ENCODE assay signal across 11 mouse cellular contexts in the genomic region with DNA sequence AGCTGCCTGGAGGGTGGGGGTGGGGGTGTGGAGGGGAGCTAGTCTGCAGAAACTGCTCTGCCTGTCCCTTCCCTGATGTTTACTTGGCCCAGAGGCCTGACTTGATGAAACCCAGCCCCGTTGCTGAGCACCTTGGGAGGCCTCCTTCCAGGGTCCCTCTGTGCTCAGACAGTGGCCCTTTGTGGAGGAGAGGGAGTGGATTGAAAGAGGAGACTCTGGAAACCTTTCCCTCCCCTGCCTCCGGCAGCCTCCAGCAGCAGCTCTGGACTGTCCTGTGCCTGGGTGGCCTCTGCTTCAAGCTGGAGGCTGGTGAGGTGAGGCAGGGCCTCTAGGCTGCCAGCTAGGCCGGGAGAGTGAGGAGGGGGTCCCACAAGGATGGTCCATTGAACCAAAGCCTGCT. TPM values are rescaled to one million over a fixed set of nuclear protein-coding genes. Genes with fewer than 3 reads are reported as not detected.
DNase-seq lines count a peak whose midpoint lies in the region; ATAC-seq and TF ChIP-seq lines count a peak whose summit lies in the region.
"Had no signal": no experiment of that assay in that cellular context is flagged by ENCODE, and none has a peak within 500 bp of the region (broad histone marks: within the 10 kb centered on the region; RNA-seq: fewer than 3 reads in every experiment).

No protein-coding gene starts in this region.

- no peak for TF ChIP-seq POLR2A in olfactory bulb, adult 2 months (IDR thresholded peaks at IDR 0.05; ENCODE audit: insufficient read depth, low read depth, low read length)

- peak overlapping the region; percentile 11; the same call in 1 of the 2 replicates for H3K9ac ChIP-seq in lung, embryonic 16.5 days (ENCODE audit: low read length)
- H3K9ac ChIP-seq in hindbrain, embryonic 14.5 days, result no peak overlapping the region
- no peak overlapping the region for H3K9ac ChIP-seq in liver, embryonic 11.5 days (ENCODE audit: low read depth, low read length)

- WGBS in lung, embryonic 16.5 days, result 19% methylated on average over 3 of the region's 3 CpGs
- 6% methylated on average over 3 of the region's 3 CpGs for WGBS in hindbrain, embryonic 14.5 days
- WGBS in olfactory bulb, adult 2 months, result 32% methylated on average over 3 of the region's 3 CpGs
- 26% methylated on average over 3 of the region's 3 CpGs for WGBS in liver, embryonic 11.5 days

- no peak overlapping the region for H3K4me3 ChIP-seq in lung, embryonic 16.5 days (ENCODE audit: low read length)
- H3K4me3 ChIP-seq in hindbrain, embryonic 14.5 days (replicated peaks; ENCODE audit: low read length), result no peak overlapping the region
- H3K4me3 ChIP-seq in olfactory bulb, adult 2 months (ENCODE audit: insufficient read depth, low read depth, low read length), result no peak overlapping the region
- H3K4me3 ChIP-seq in liver, embryonic 11.5 days (ENCODE audit: low read depth, low read length), result no peak overlapping the region
- H3K4me3 ChIP-seq: left cerebral cortex, adult 2 months had no signal

- H3K27ac ChIP-seq in lung, embryonic 16.5 days (ENCODE audit: low read length), result no peak overlapping the region
- H3K27ac ChIP-seq in hindbrain, embryonic 14.5 days, result no peak overlapping the region
- peak overlapping the region; percentile 25 for H3K27ac ChIP-seq in olfactory bulb, adult 2 months (ENCODE audit: insufficient read depth, low read depth, low read length)
- no peak overlapping the region for H3K27ac ChIP-seq in liver, embryonic 11.5 days (ENCODE audit: low read depth, low read length)
- H3K27ac ChIP-seq: left cerebral cortex, adult 2 months had no signal

- H3K9me3 ChIP-seq in lung, embryonic 16.5 days (ENCODE audit: control insufficient read depth, low read length), result no peaks in the 10 kb centered on the region
- H3K9me3 ChIP-seq in hindbrain, embryonic 14.5 days (ENCODE audit: control insufficient read depth, low read length), result no peaks in the 10 kb centered on the region
- no peaks in the 10 kb centered on the region for H3K9me3 ChIP-seq in liver, embryonic 11.5 days (ENCODE audit: control insufficient read depth, low read length)

- no peaks in the 10 kb centered on the region for H3K4me1 ChIP-seq in lung, embryonic 16.5 days (replicated peaks; ENCODE audit: control insufficient read depth, insufficient read depth, low read length)
- 0 out of 2 replicates have a peak, but pooled peaks cover 3% of the 10 kb centered on the region for H3K4me1 ChIP-seq in hindbrain, embryonic 14.5 days (replicated peaks; ENCODE audit: control insufficient read depth, insufficient read depth, low read length)
- H3K4me1 ChIP-seq in olfactory bulb, adult 2 months (ENCODE audit: control insufficient read depth, insufficient read depth, low read length), result peaks cover 24% of the 10 kb centered on the region
- peaks cover 4% of the 10 kb centered on the region for H3K4me1 ChIP-seq in liver, embryonic 11.5 days (replicated peaks; ENCODE audit: control insufficient read depth, insufficient read depth, low read length)

- no peak for TF ChIP-seq CTCF in olfactory bulb, adult 2 months (IDR thresholded peaks at IDR 0.05; ENCODE audit: insufficient read depth, low read depth, low read length)

- DNase-seq in lung, adult 18-20 months, result no peak
- peak; percentile 49 for DNase-seq in embryo, embryonic 9.5 days (ENCODE audit: extremely low spot score)
- DNase-seq in hindbrain, embryonic 14.5 days (ENCODE audit: low spot score), result no peak
- no peak for DNase-seq in adrenal gland, postnatal 14 days
- DNase-seq in liver, embryonic 11.5 days (ENCODE audit: low spot score), result no peak
- DNase-seq: cerebellum, adult 9-10 months; thymus, postnatal 4 days had no signal

- ATAC-seq in lung, embryonic 16.5 days (ENCODE audit: low read depth), result no peak; the same call in 1 of the 2 replicates
- ATAC-seq in hindbrain, embryonic 14.5 days (ENCODE audit: low FRiP score), result 0 out of 2 replicates have a peak, but pooled peaks have one; percentile 11
- ATAC-seq in liver, embryonic 11.5 days (replicated peaks; ENCODE audit: low FRiP score), result no peak
- ATAC-seq: inflammation-experienced regulatory T-cells, adult 6 months had no signal

- no peaks in the 10 kb centered on the region for H3K36me3 ChIP-seq in lung, embryonic 16.5 days (ENCODE audit: control insufficient read depth, insufficient read depth, low read length)
- no peaks in the 10 kb centered on the region for H3K36me3 ChIP-seq in hindbrain, embryonic 14.5 days (replicated peaks; ENCODE audit: control insufficient read depth, insufficient read depth)
- H3K36me3 ChIP-seq in liver, embryonic 11.5 days (ENCODE audit: control insufficient read depth, insufficient read depth, low read length), result no peaks in the 10 kb centered on the region

- no peak overlapping the region for H3K4me2 ChIP-seq in lung, embryonic 16.5 days (ENCODE audit: low read depth, low read length)
- no peak overlapping the region for H3K4me2 ChIP-seq in hindbrain, embryonic 14.5 days (replicated peaks)
- H3K4me2 ChIP-seq in liver, embryonic 11.5 days, result no peak overlapping the region

- H3K27me3 ChIP-seq in lung, embryonic 16.5 days (ENCODE audit: control insufficient read depth, insufficient read depth, low read depth, low read length), result no peaks in the 10 kb centered on the region
- H3K27me3 ChIP-seq in hindbrain, embryonic 14.5 days (ENCODE audit: control insufficient read depth, insufficient read depth, low read length), result no peaks in the 10 kb centered on the region
- H3K27me3 ChIP-seq in liver, embryonic 11.5 days (replicated peaks; ENCODE audit: control insufficient read depth, insufficient read depth, low read length), result peaks cover 5% of the 10 kb centered on the region; the same call in 1 of the 2 replicates

RNA-seq across cellular contexts. Expression of a gene that starts 13.7 kb away (rescaled TPM):
- polyA plus RNA-seq in lung, embryonic 16.5 days (2015; fragmentation: Nextera tagmentation; extraction: Ambion mirVana), result 2.1 and 2.2 TPM in 2 replicates
- polyA plus RNA-seq in hindbrain, embryonic 14.5 days (2014; fragmentation: Nextera tagmentation; extraction: Ambion mirVana), result 19.5 and 24.3 TPM in 2 replicates
- polyA plus RNA-seq in olfactory bulb, adult 2 months (2012; ENCODE audit: insufficient read depth, insufficient read length, low replicate concordance, missing spikeins), result 51.4 and 207 TPM in 2 replicates
- 47.4 and 56.8 TPM in 2 replicates for total RNA-seq in adrenal gland, postnatal 14 days (2021)
- polyA plus RNA-seq in liver, embryonic 11.5 days (2014; fragmentation: Nextera tagmentation; extraction: Ambion mirVana), result 1.4 and 1.5 TPM in 2 replicates
